Mouse (Mus musculus) ES-E14 (cell line): ENCODE measurements around the gene Cmss1.

ENCODE experiments used
- CHD2 ChIP-seq: IDR thresholded peaks from 2 replicates; pipeline ENCODE4 v1.6.1; 2014; ENCODE audit warnings: mild to moderate bottlenecking, low read depth, low read length, inconsistent platforms
- HCFC1 ChIP-seq: IDR thresholded peaks from 2 replicates; pipeline ENCODE4 v1.6.1; 2012; ENCODE audit warnings: low read length, inconsistent platforms, borderline replicate concordance; ENCODE audit not compliant: insufficient read depth
- ZC3H11A ChIP-seq: IDR thresholded peaks from 2 replicates; pipeline ENCODE4 v1.6.1; 2012; ENCODE audit warnings: low read depth, mild to moderate bottlenecking, inconsistent platforms, low read length, borderline replicate concordance
- ZNF384 ChIP-seq: IDR thresholded peaks from 2 replicates; pipeline ENCODE4 v1.6.1; 2012; ENCODE audit warnings: low read depth, low read length, inconsistent platforms

DNA sequence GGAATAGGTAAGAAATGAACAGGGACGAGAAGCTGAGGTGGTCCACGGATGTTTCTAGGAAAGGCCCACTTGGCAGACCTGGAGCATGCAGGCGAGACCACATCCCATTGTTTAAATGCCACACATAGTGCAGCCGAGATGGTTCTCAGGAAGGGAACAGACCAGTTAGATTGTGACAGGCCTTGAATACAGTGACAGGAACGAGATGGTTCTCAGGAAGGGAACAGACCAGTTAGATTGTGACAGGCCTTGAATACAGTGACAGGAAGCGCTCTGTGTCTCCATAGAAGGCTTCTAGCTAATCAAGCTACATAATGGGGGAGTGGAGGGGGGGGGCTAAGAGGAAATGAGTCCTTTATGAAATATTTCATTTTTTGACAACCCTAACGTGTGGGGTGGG is 26.6 kb downstream of the Cmss1 start:
- no peak for TF ChIP-seq ZC3H11A
- no peak for TF ChIP-seq HCFC1
- TF ChIP-seq CHD2 = no peak
- no peak for TF ChIP-seq ZNF384
